Mouse (Mus musculus) testis, adult 2 months (tissue): ENCODE data around the gene Gm10037.

Experiments used
- CTCF ChIP-seq: fragments of 200-500 bp; IDR thresholded peaks from 2 replicates; pipeline ENCODE4 v1.5.1; 2012; ENCODE audit warnings: low read depth, mild to moderate bottlenecking, inconsistent platforms, low read length, moderate library complexity; ENCODE audit not compliant: control insufficient read depth, insufficient read depth, insufficient replicate concordance
- POLR2A ChIP-seq: fragments of 200-500 bp; IDR thresholded peaks from 2 replicates; pipeline ENCODE4 v1.6.1; 2012; ENCODE audit warnings: low read depth, mild to moderate bottlenecking, inconsistent platforms, low read length, moderate library complexity; ENCODE audit not compliant: control insufficient read depth

GRCm38 (mm10) chr13:67830911-67831336, at the start of gene Gm10037:
- no peak for TF ChIP-seq CTCF
- TF ChIP-seq POLR2A = peak; percentile 69; the same call in 1 of the 2 replicates
